Mouse (Mus musculus) liver, embryonic 14.5 days (tissue): ENCODE measurements around the gene Brap. TPM values are rescaled to one million over a fixed set of nuclear protein-coding genes. Genes with fewer than 3 reads are reported as not detected.
"Not testable (repeated sequence)": the region's sequence is repeated elsewhere in the genome, so short reads cannot be mapped to it uniquely, and the experiment has no call there.

Source experiments
- ATAC-seq: fragments of 200-750 bp; cut with Nextera tagmentation; 2 replicates; pipeline ENCODE4 v1.8.0; 2017; ENCODE audit warnings: moderate number of reproducible peaks, mild to moderate bottlenecking, moderate library complexity; ENCODE audit not compliant: insufficient read depth
- DNase-seq, 3 experiments: peaks; one replicate each; pipeline ENCODE4 v3.0.0-alpha.2; 2012 to 2013; ENCODE audit warnings: low read depth in 3 of 3, low spot score in 3 of 3
- H3K27ac ChIP-seq: fragments of 300-500 bp; sonication (generic); 2 replicates; pipeline ENCODE4 v1.5.1; 2014; ENCODE audit warnings: moderate library complexity, mild to moderate bottlenecking, control low read depth, inconsistent platforms
- H3K27me3 ChIP-seq: fragments of 300-500 bp; sonication (generic); 2 replicates; pipeline ENCODE4 v1.6.1; 2014; ENCODE audit warnings: mild to moderate bottlenecking, low read length, moderate library complexity; ENCODE audit not compliant: control insufficient read depth, insufficient read depth
- H3K36me3 ChIP-seq: fragments of 300-500 bp; sonication (generic); replicated peaks from 2 replicates; pipeline ENCODE4 v1.6.1; 2014; ENCODE audit warnings: low read depth; ENCODE audit not compliant: control insufficient read depth, insufficient read depth
- H3K4me1 ChIP-seq, 2 experiments: fragments of 200-500 bp in 1 of 2; fragments of 300-500 bp in 1 of 2; sonication (generic) in 1 of 2; replicated peaks; 2 replicates each; pipeline ENCODE4 v1.6.1; 2012 to 2014; ENCODE audit warnings: antibody characterized with exemption in 1 of 2, inconsistent platforms in 1 of 2, low read length in 1 of 2; ENCODE audit not compliant: control insufficient read depth in 2 of 2, insufficient read depth in 2 of 2
- H3K4me2 ChIP-seq: fragments of 300-500 bp; sonication (generic); 2 replicates; pipeline ENCODE4 v1.6.1; 2014; ENCODE audit warnings: low read depth, mild to moderate bottlenecking, control low read depth, moderate library complexity
- H3K4me3 ChIP-seq, 2 experiments: fragments of 200-500 bp in 1 of 2; fragments of 300-500 bp in 1 of 2; sonication (generic) in 1 of 2; 2 replicates each; pipeline ENCODE4 v1.5.1; 2012 to 2014; ENCODE audit warnings: low read depth in 2 of 2, low read length in 2 of 2, mild to moderate bottlenecking in 2 of 2, control low read depth in 1 of 2, inconsistent platforms in 1 of 2, moderate library complexity in 1 of 2; ENCODE audit not compliant: insufficient read depth in 1 of 2
- H3K9ac ChIP-seq: fragments of 300-500 bp; sonication (generic); replicated peaks from 2 replicates; pipeline ENCODE4 v1.6.1; 2014; ENCODE audit warnings: mild to moderate bottlenecking, control low read depth, moderate library complexity
- H3K9me3 ChIP-seq: fragments of 300-500 bp; sonication (generic); 2 replicates; pipeline ENCODE4 v1.6.1; 2016; ENCODE audit warnings: low read length, mixed read lengths; ENCODE audit not compliant: control insufficient read depth
- CTCF ChIP-seq: IDR thresholded peaks from 2 replicates; pipeline ENCODE4 v1.5.1; 2016; ENCODE audit warnings: antibody characterized with exemption, low read depth, control low read depth
- EP300 ChIP-seq: IDR thresholded peaks from 2 replicates; pipeline ENCODE4 v1.6.1; 2016; ENCODE audit warnings: antibody characterized with exemption, low read depth
- WGBS: fragments of 180-500 bp; shearing (Covaris S2); extraction: QIAGEN DNeasy Blood & Tissue Kit; methylation state at CpG from one replicate; pipeline ENCODE4 v1.1.7; 2014; ENCODE audit not compliant: insufficient replicate concordance; 5-methylcytosine and 5-hydroxymethylcytosine counted together
- polyA plus RNA-seq, 2 experiments: library from polyadenylated mRNA; depleted of rRNA in 1 of 2; stranded (reverse) in 1 of 2; unstranded in 1 of 2; fragments of >200 nt; fragmentation: Nextera tagmentation in 1 of 2; extraction: Ambion mirVana in 1 of 2; gene quantifications; 2 replicates each; pipeline versions ENCODE4 v1.2.1 to v1.2.3; 2012 to 2014

Gene Brap
- polyA plus RNA-seq, 2 experiments = 12.5 to 22.7 TPM

- Histone ChIP-seq H3K9me3 (no peaks in the 10 kb centered on the region), H3K4me2 (no peak overlapping the region), H3K27ac (no peak overlapping the region), H3K4me1 (no peaks in the 10 kb centered on the region), H3K27me3 (no peaks in the 10 kb centered on the region), H3K36me3 (no peaks in the 10 kb centered on the region), H3K4me3 (no peak overlapping the region), H3K9ac (no peak overlapping the region)
- 75% methylated on average over 5 of the region's 5 CpGs for WGBS
- ATAC-seq (no peak), DNase-seq (no peak)
- no peak for TF ChIP-seq EP300
- TF ChIP-seq CTCF = no peak
Measured at GRCm38 (mm10) chr5:121634668-121635067, 25.7 kb upstream of the Brap start.

GRCm38 (mm10) chr5:121637296-121637695 lies 23.1 kb upstream of the Brap start:
- H3K36me3 ChIP-seq = no peaks in the 10 kb centered on the region
- H3K27ac ChIP-seq = no peak overlapping the region
- H3K4me1 ChIP-seq = no peaks in the 10 kb centered on the region
- DNase-seq (no peak), ATAC-seq (no peak)
- H3K4me2 ChIP-seq = no peak overlapping the region
- H3K4me3 ChIP-seq = no peak overlapping the region
- H3K9me3 ChIP-seq = no peaks in the 10 kb centered on the region
- TF ChIP-seq EP300 (no peak), CTCF (no peak)
- H3K27me3 ChIP-seq = no peaks in the 10 kb centered on the region
- WGBS = 72% methylated on average over 6 of the region's 6 CpGs
- H3K9ac ChIP-seq = no peak overlapping the region

GRCm38 (mm10) chr5:121639601-121640000 lies 20.8 kb upstream of the Brap start:
- Histone ChIP-seq H3K4me2 (no peak overlapping the region), H3K36me3 (no peaks in the 10 kb centered on the region), H3K4me3 (no peak overlapping the region), H3K9me3 (no peaks in the 10 kb centered on the region), H3K4me1 (no peaks in the 10 kb centered on the region), H3K9ac (no peak overlapping the region), H3K27ac (no peak overlapping the region), H3K27me3 (no peaks in the 10 kb centered on the region)
- TF ChIP-seq CTCF = no peak
- TF ChIP-seq EP300 = no peak
- DNase-seq (no peak), ATAC-seq (no peak)
- WGBS = 74% methylated on average over 9 of the region's 9 CpGs

- 51% methylated on average over 7 of the region's 7 CpGs for WGBS
- H3K4me1 ChIP-seq = no peaks in the 10 kb centered on the region
- no peaks in the 10 kb centered on the region for H3K27me3 ChIP-seq
- H3K27ac ChIP-seq = no peak overlapping the region
- no peak overlapping the region for H3K9ac ChIP-seq
- H3K36me3 ChIP-seq = no peaks in the 10 kb centered on the region
- H3K4me2 ChIP-seq = no peak overlapping the region
- H3K9me3 ChIP-seq = no peaks in the 10 kb centered on the region
- no peak for TF ChIP-seq CTCF
- TF ChIP-seq EP300 = no peak
- ATAC-seq (no peak), DNase-seq (no peak)
- H3K4me3 ChIP-seq = no peak overlapping the region
Measured at GRCm38 (mm10) chr5:121649134-121649533, 11.2 kb upstream of the Brap start.

GRCm38 (mm10) chr5:121654526-121654925 lies 5.8 kb upstream of the Brap start:
- DNase-seq = no peak
- Histone ChIP-seq H3K4me1 (peaks cover 0 to 2% of the 10 kb centered on the region in 2 experiments; a peak in 3 of 4 replicates), H3K9me3 (no peaks in the 10 kb centered on the region), H3K9ac (no peak overlapping the region), H3K36me3 (no peaks in the 10 kb centered on the region), H3K27me3 (no peaks in the 10 kb centered on the region), H3K27ac (no peak overlapping the region), H3K4me3 (no peak overlapping the region), H3K4me2 (no peak overlapping the region)
- 58% methylated on average over 4 of the region's 4 CpGs for WGBS
- no peak for TF ChIP-seq EP300
- TF ChIP-seq CTCF = no peak
- ATAC-seq = no peak

GRCm38 (mm10) chr5:121656866-121657265 lies 3.5 kb upstream of the Brap start:
- not testable (repeated sequence) for H3K4me2 ChIP-seq, H3K27me3 ChIP-seq, H3K9ac ChIP-seq, DNase-seq, H3K27ac ChIP-seq, H3K9me3 ChIP-seq, ATAC-seq, H3K4me3 ChIP-seq, H3K36me3 ChIP-seq
- H3K4me1 ChIP-seq = peaks cover 4 to 13% of the 10 kb centered on the region in 2 experiments
- 39% methylated on average over 6 of the region's 6 CpGs for WGBS

GRCm38 (mm10) chr5:121657656-121658055 lies 2.7 kb upstream of the Brap start:
- H3K9me3 ChIP-seq, H3K36me3 ChIP-seq, ATAC-seq, H3K4me3 ChIP-seq, H3K27me3 ChIP-seq, H3K9ac ChIP-seq, H3K4me2 ChIP-seq, DNase-seq, H3K27ac ChIP-seq: not testable (repeated sequence)
- 76% methylated on average over 6 of the region's 6 CpGs for WGBS
- H3K4me1 ChIP-seq = peaks cover 4 to 17% of the 10 kb centered on the region in 2 experiments
